Mouse (Mus musculus): ENCODE measurements around the gene Lemd1. TPM values are rescaled to one million over a fixed set of nuclear protein-coding genes. Genes with fewer than 3 reads are reported as not detected.

The Lemd1 gene
- polyA plus RNA-seq, 1 experiment from 2014 or later = not detected

DNA sequence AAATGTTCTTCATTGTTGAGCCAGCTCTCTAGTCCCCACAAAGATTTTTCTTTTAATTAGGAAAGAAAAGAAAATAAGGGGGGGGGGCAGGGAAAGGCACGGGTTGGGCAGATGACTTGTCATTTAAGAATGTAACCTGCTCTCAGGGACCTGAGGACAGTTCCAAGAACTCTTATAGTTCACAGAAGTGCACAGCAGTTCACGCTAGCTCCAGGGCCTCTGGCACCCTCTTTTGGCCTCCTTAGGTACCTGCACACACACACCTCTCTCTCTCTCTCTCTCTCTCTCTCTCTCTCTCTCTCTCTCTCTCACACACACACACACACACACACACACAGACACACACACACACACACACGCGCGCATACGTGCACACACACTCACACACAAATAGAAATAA, 63.2 kb downstream of the Lemd1 start:
- Histone ChIP-seq H3K4me2 (ENCODE audit: low read depth, low read length) (no peak overlapping the region), H3K36me3 (ENCODE audit: control insufficient read depth, insufficient read depth, low read length) (no peaks in the 10 kb centered on the region), H3K4me3 (ENCODE audit: low read length) (no peak overlapping the region), H3K27ac (ENCODE audit: low read length) (no peak overlapping the region), H3K9ac (ENCODE audit: low read depth, low read length) (no peak overlapping the region), H3K4me1 (ENCODE audit: control insufficient read depth, insufficient read depth, low read length) (no peaks in the 10 kb centered on the region), H3K9me3 (ENCODE audit: control insufficient read depth, low read length) (no peaks in the 10 kb centered on the region), H3K27me3 (replicated peaks; ENCODE audit: control insufficient read depth, insufficient read depth, low read length) (no peaks in the 10 kb centered on the region)
- WGBS = 84% methylated on average over 6 of the region's 6 CpGs
- ATAC-seq = no peak

DNA sequence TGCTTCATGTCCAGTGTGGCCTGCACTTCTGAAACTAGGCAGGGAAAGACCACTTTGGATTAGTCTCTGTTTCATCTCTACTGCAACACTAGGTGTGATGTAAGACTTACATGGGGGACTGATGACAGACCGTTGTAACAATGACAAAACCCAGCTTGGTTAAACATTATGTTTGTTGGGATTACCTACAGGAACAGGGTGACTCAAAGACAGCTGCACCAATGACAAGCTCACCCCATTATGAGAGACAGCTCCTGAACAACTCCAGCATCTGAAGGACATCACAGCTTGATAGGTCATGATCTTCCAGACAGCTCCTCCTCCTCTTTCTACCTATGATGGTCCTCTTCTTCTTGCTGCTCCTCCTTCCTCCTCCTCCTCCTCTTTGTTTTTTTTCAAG, 69.1 kb downstream of the Lemd1 start:
- no peak overlapping the region for H3K4me3 ChIP-seq (ENCODE audit: low read length)
- H3K9me3 ChIP-seq (ENCODE audit: control insufficient read depth, low read length) = no peaks in the 10 kb centered on the region
- no peaks in the 10 kb centered on the region for H3K27me3 ChIP-seq (replicated peaks; ENCODE audit: control insufficient read depth, insufficient read depth, low read length)
- H3K9ac ChIP-seq (ENCODE audit: low read depth, low read length) = no peak overlapping the region
- no peak overlapping the region for H3K27ac ChIP-seq (ENCODE audit: low read length)
- H3K36me3 ChIP-seq (ENCODE audit: control insufficient read depth, insufficient read depth, low read length) = no peaks in the 10 kb centered on the region
- WGBS = 70% methylated on average over 1 of the region's 1 CpGs
- no peak overlapping the region for H3K4me2 ChIP-seq (ENCODE audit: low read depth, low read length)
- H3K4me1 ChIP-seq (ENCODE audit: control insufficient read depth, insufficient read depth, low read length) = no peaks in the 10 kb centered on the region
- no peak for ATAC-seq

DNA sequence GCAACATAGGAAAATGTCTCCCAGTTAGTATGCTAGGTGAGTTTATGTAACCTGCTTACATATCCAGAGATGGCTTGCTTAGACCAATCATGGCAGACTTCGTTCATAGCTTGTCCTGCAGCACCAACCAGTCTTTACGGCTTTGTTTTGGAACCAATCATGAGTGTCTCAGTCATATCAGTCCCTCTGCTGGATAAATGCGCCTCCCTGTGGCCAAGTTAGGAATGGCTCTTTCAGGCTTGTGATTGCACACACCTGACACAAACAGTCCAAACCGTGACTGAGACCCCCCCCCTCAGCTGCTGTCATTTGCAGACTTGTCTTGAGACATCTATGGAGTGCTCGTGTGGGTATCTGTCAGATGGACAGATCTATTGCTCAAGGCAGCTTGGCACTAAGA, 69.8 kb downstream of the Lemd1 start:
- Histone ChIP-seq H3K4me1 (ENCODE audit: control insufficient read depth, insufficient read depth, low read length) (no peaks in the 10 kb centered on the region), H3K9me3 (ENCODE audit: control insufficient read depth, low read length) (no peaks in the 10 kb centered on the region), H3K4me2 (ENCODE audit: low read depth, low read length) (no peak overlapping the region), H3K27ac (ENCODE audit: low read length) (no peak overlapping the region), H3K36me3 (ENCODE audit: control insufficient read depth, insufficient read depth, low read length) (no peaks in the 10 kb centered on the region), H3K9ac (ENCODE audit: low read depth, low read length) (no peak overlapping the region), H3K4me3 (ENCODE audit: low read length) (no peak overlapping the region), H3K27me3 (replicated peaks; ENCODE audit: control insufficient read depth, insufficient read depth, low read length) (no peaks in the 10 kb centered on the region)
- ATAC-seq = no peak
- WGBS = 67% methylated on average over 5 of the region's 5 CpGs

DNA sequence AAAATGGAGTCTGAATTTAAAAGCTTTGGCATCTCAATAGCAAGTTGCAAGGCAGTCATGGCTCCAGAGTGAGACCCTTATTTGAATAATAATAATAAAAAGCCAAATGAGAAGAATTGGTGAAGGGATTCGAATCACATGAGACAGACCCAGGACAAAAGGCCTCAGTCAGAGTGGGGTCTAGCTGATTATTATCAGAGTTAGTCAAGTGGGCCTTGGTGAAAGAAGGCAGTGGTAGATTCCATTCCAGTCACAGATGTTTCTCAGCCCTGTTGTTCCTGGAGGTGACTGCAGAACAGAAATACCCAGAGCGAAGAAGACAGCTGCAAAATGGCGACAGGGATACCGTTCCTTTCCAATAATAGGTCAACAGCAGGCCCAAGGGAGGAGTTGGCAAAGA, 72.4 kb downstream of the Lemd1 start:
- no peaks in the 10 kb centered on the region; the same call in 1 of the 2 replicates for H3K4me1 ChIP-seq (ENCODE audit: control insufficient read depth, insufficient read depth, low read length)
- 86% methylated on average over 4 of the region's 4 CpGs for WGBS
- H3K36me3 ChIP-seq (ENCODE audit: control insufficient read depth, insufficient read depth, low read length) = no peaks in the 10 kb centered on the region
- H3K9ac ChIP-seq (ENCODE audit: low read depth, low read length) = no peak overlapping the region
- H3K4me2 ChIP-seq (ENCODE audit: low read depth, low read length) = no peak overlapping the region
- no peaks in the 10 kb centered on the region for H3K9me3 ChIP-seq (ENCODE audit: control insufficient read depth, low read length)
- H3K27ac ChIP-seq (ENCODE audit: low read length) = no peak overlapping the region
- H3K27me3 ChIP-seq (replicated peaks; ENCODE audit: control insufficient read depth, insufficient read depth, low read length) = no peaks in the 10 kb centered on the region
- H3K4me3 ChIP-seq (ENCODE audit: low read length) = no peak overlapping the region
- ATAC-seq = no peak

DNA sequence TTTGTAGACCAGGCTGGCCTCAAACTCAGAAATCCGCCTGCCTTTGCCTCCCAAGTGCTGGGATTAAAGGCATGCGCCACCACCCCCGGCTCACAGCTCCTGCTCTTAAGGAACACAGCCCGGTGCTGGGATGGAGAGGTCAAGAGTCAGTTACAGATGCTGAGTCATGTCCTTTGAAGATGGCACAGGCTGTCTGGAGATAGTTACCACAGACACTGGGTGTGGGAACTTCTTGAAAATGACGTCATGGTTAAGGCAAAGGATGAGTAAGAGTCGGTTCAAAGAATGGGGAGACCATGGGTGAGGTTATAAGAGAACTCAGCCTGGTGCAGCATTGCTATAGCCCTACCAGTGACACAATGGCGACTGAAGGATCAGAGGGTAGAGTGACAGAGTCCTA, 73.3 kb downstream of the Lemd1 start:
- Histone ChIP-seq H3K9ac (ENCODE audit: low read depth, low read length) (no peak overlapping the region), H3K4me3 (ENCODE audit: low read length) (no peak overlapping the region), H3K27ac (ENCODE audit: low read length) (no peak overlapping the region), H3K4me1 (ENCODE audit: control insufficient read depth, insufficient read depth, low read length) (no peaks in the 10 kb centered on the region; the same call in 1 of the 2 replicates), H3K9me3 (ENCODE audit: control insufficient read depth, low read length) (no peaks in the 10 kb centered on the region), H3K27me3 (replicated peaks; ENCODE audit: control insufficient read depth, insufficient read depth, low read length) (no peaks in the 10 kb centered on the region), H3K4me2 (ENCODE audit: low read depth, low read length) (no peak overlapping the region), H3K36me3 (ENCODE audit: control insufficient read depth, insufficient read depth, low read length) (no peaks in the 10 kb centered on the region)
- no peak for ATAC-seq
- 68% methylated on average over 7 of the region's 7 CpGs for WGBS

DNA sequence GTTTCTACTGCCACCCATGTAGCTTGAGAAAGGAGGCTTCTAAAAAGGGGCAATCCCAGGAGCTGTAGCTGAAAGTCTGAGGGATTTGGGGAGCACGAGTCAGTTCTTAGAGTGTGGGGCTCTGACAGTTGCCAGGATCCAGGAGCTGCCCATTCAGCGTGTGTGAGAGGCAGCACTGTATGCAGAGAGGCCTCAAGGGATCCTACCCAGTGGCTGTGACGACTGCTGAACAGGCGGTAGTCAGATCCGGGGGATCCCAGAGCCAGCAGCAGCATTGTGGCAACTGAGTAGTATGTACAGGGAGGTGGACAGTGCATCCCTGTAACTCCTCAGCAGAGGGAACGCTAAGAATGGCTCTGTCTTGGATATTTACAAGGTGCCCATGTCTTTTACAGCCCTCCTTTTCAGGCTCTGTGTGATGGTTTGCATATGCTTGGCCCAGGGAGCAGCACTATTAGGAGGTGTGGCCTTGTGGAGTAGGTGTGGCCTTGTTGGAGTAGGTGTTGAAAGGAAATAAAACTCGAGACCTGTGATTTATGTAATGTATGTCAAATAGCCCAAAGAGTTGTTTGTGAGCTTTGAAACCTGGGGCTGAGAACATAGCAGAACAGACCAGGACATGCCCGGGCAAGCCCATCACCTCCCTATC, 74.1 kb downstream of the Lemd1 start:
- H3K9me3 ChIP-seq (ENCODE audit: control insufficient read depth, low read length) = no peaks in the 10 kb centered on the region
- H3K27ac ChIP-seq (ENCODE audit: low read length) = no peak overlapping the region
- WGBS = 65% methylated on average over 8 of the region's 8 CpGs

DNA sequence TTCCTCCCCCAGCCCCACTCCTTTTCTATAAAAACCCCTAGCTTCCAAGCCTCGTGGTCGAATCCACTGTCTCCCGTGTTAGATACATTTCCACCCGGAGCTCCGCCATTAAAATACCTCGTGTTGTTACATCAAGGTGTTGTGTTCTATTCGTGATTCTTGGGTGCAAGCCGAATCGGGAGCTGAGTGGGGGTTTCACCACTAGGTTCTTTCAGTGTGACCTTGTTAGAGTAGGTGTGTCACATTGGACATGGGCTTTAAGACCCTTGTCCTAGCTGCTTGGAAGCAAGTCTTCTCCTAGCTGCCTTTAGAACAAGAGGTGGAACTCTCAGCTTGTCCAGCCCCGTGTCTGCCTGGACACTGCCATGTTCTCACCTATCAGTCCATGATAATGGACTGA, 74.7 kb downstream of the Lemd1 start:
- H3K9me3 ChIP-seq (ENCODE audit: control insufficient read depth, low read length) = no peaks in the 10 kb centered on the region
- no peak overlapping the region for H3K27ac ChIP-seq (ENCODE audit: low read length)

More for the DNA sequence above, 74.1 kb downstream of the Lemd1 start:
- Histone ChIP-seq H3K36me3 (ENCODE audit: control insufficient read depth, insufficient read depth, low read length) (no peaks in the 10 kb centered on the region), H3K9ac (ENCODE audit: low read depth, low read length) (no peak overlapping the region), H3K4me3 (ENCODE audit: low read length) (no peak overlapping the region), H3K4me1 (ENCODE audit: control insufficient read depth, insufficient read depth, low read length) (no peaks in the 10 kb centered on the region; the same call in 1 of the 2 replicates), H3K4me2 (ENCODE audit: low read depth, low read length) (no peak overlapping the region), H3K27me3 (replicated peaks; ENCODE audit: control insufficient read depth, insufficient read depth, low read length) (no peaks in the 10 kb centered on the region)
- ATAC-seq = no peak

DNA sequence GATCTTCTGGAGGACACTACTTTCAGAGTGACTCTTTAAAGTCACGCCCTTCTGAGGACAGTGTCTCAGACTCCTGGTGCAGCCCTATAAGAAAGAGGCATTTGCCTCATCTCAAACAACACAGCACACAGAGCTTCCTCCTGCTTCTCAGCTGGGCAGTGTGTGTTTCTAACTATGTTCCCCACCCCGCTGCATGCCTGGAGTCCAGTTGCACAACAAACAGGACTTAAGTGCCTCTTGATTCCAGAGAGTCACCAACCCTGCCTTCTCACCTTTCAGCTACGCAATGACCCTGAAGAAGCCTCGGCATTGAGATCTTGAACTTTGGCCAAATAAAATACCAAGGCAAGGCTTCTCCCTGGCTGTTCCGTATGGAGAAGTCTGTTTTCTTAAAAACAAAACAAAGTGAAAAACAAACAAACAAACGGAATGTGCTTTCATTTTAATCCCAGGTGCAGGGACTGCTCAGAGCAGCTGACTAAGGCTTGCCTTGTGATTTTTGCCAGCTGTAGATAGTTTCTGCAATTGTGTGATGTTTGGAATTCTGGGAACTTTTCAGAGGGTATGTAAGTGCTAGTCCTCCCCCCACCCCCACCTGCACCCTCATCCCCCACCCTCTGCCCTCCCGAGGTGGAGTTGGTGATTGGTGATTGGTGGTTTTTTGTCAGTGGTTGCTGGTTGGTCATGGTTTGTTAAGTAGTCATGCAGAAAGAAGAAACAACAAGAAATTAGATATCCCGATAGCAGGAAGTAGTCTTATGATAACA, 75.7 kb downstream of the Lemd1 start:
- Histone ChIP-seq H3K4me3 (ENCODE audit: low read length) (no peak overlapping the region), H3K4me2 (ENCODE audit: low read depth, low read length) (no peak overlapping the region), H3K36me3 (ENCODE audit: control insufficient read depth, insufficient read depth, low read length) (no peaks in the 10 kb centered on the region), H3K9me3 (ENCODE audit: control insufficient read depth, low read length) (no peaks in the 10 kb centered on the region), H3K9ac (ENCODE audit: low read depth, low read length) (no peak overlapping the region), H3K27me3 (replicated peaks; ENCODE audit: control insufficient read depth, insufficient read depth, low read length) (no peaks in the 10 kb centered on the region), H3K27ac (ENCODE audit: low read length) (no peak overlapping the region), H3K4me1 (ENCODE audit: control insufficient read depth, insufficient read depth, low read length) (no peaks in the 10 kb centered on the region; the same call in 1 of the 2 replicates)
- WGBS = 40% methylated on average over 8 of the region's 8 CpGs
- no peak for ATAC-seq

More for the DNA sequence above, 74.7 kb downstream of the Lemd1 start:
- 87% methylated on average over 10 of the region's 10 CpGs for WGBS
- Histone ChIP-seq H3K9ac (ENCODE audit: low read depth, low read length) (no peak overlapping the region), H3K4me1 (ENCODE audit: control insufficient read depth, insufficient read depth, low read length) (no peaks in the 10 kb centered on the region; the same call in 1 of the 2 replicates), H3K27me3 (replicated peaks; ENCODE audit: control insufficient read depth, insufficient read depth, low read length) (no peaks in the 10 kb centered on the region), H3K4me3 (ENCODE audit: low read length) (no peak overlapping the region), H3K36me3 (ENCODE audit: control insufficient read depth, insufficient read depth, low read length) (no peaks in the 10 kb centered on the region), H3K4me2 (ENCODE audit: low read depth, low read length) (no peak overlapping the region)
- no peak for ATAC-seq

DNA sequence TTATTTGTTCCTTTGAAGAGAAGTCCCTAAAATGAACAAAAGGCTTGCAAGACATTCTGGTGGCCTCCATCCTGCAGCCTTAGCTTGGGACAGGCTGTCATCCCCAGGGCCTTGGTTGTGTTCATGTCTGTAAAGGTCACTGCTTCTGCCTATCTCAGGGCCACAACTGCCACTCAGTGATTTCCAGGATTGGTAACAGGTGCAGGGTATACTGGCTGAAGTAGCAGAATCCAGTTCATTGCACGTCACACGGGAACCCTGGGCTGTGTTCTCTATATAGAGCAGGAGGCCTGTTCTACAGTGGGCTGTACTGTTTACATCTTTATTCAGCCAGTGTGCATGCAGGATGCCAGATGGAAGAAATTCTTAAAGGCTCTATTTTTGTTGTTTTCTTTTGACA, 76.7 kb downstream of the Lemd1 start:
- WGBS = 50% methylated on average over 2 of the region's 2 CpGs
- Histone ChIP-seq H3K27me3 (replicated peaks; ENCODE audit: control insufficient read depth, insufficient read depth, low read length) (no peaks in the 10 kb centered on the region), H3K4me2 (ENCODE audit: low read depth, low read length) (no peak overlapping the region), H3K27ac (ENCODE audit: low read length) (no peak overlapping the region), H3K9ac (ENCODE audit: low read depth, low read length) (no peak overlapping the region), H3K36me3 (ENCODE audit: control insufficient read depth, insufficient read depth, low read length) (no peaks in the 10 kb centered on the region), H3K4me1 (ENCODE audit: control insufficient read depth, insufficient read depth, low read length) (no peaks in the 10 kb centered on the region; the same call in 1 of the 2 replicates), H3K9me3 (ENCODE audit: control insufficient read depth, low read length) (no peaks in the 10 kb centered on the region), H3K4me3 (ENCODE audit: low read length) (no peak overlapping the region)
- no peak for ATAC-seq

Measured in intestine, embryonic 16.5 days (tissue).